Mouse (Mus musculus) midbrain, embryonic 10.5 days (tissue): ENCODE results near the gene Naa38. TPM values are rescaled to one million over a fixed set of nuclear protein-coding genes. Genes with fewer than 3 reads are reported as not detected.

Experiments used
- DNase-seq: peaks from one replicate; pipeline ENCODE4 v3.0.0-alpha.2; 2017; ENCODE audit warnings: low spot score
- H3K27ac ChIP-seq: fragments of 300-500 bp; sonication (generic); replicated peaks from 2 replicates; pipeline ENCODE4 v1.5.1; 2016; ENCODE audit warnings: mild to moderate bottlenecking
- H3K27me3 ChIP-seq: fragments of 300-500 bp; sonication (generic); 2 replicates; pipeline ENCODE4 v1.6.1; 2016; ENCODE audit warnings: low read depth, mild to moderate bottlenecking; ENCODE audit not compliant: poor library complexity, severe bottlenecking
- H3K36me3 ChIP-seq: fragments of 300-500 bp; sonication (generic); 2 replicates; pipeline ENCODE4 v1.6.1; 2016; ENCODE audit warnings: mild to moderate bottlenecking, moderate library complexity
- H3K4me1 ChIP-seq: fragments of 300-500 bp; sonication (generic); 2 replicates; pipeline ENCODE4 v1.6.1; 2016
- H3K4me3 ChIP-seq: fragments of 300-500 bp; sonication (generic); 2 replicates; pipeline ENCODE4 v1.5.1; 2016; ENCODE audit warnings: mild to moderate bottlenecking, moderate library complexity
- H3K9me3 ChIP-seq: fragments of 300-500 bp; sonication (generic); replicated peaks from 2 replicates; pipeline ENCODE4 v1.6.1; 2016; ENCODE audit warnings: mild to moderate bottlenecking
- WGBS: fragments of 180-500 bp; shearing (Covaris S2); methylation state at CpG from one replicate; pipeline ENCODE4 v1.1.7; 2016; 5-methylcytosine and 5-hydroxymethylcytosine counted together
- polyA plus RNA-seq: library from polyadenylated mRNA; unstranded; fragments of >200 nt; fragmentation: Nextera tagmentation; extraction: Ambion mirVana; gene quantifications from 2 replicates; pipeline ENCODE4 v1.2.1, GENCODE M21; 2016

The Naa38 gene
- polyA plus RNA-seq, 1 experiment from 2014 or later, result 146 TPM

- Histone ChIP-seq H3K4me3 (peak overlapping the region; percentile 93; the same call in 1 of the 2 replicates), H3K36me3 (peaks cover 63% of the 10 kb centered on the region), H3K27ac (no peak overlapping the region), H3K27me3 (no peaks in the 10 kb centered on the region; the same call in 1 of the 2 replicates), H3K9me3 (no peaks in the 10 kb centered on the region), H3K4me1 (peaks cover 51% of the 10 kb centered on the region)
- no peak for DNase-seq
- WGBS, result 91% methylated on average over 16 of the region's 16 CpGs
Measured at GRCm38 (mm10) chr11:69406867-69407723, 11.8 kb downstream of the Naa38 start.

DNA sequence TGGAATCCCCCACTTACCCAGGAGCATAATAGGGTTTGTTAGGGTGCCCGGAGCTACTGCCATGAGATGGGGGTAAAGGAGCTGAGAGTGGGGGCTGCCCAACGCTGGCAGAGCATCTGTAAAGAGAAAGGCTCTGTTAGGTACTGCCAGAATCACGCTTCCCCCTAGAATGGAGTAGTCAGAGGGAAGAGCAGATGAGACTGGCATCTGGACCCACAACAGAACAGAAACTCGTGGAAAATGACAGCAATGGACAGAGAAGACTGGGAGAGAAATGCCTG, 12.4 kb downstream of the Naa38 start:
- Histone ChIP-seq H3K9me3 (no peaks in the 10 kb centered on the region), H3K27me3 (no peaks in the 10 kb centered on the region), H3K4me3 (peak overlapping the region; percentile 93), H3K4me1 (peaks cover 56% of the 10 kb centered on the region), H3K36me3 (peaks cover 61% of the 10 kb centered on the region), H3K27ac (no peak overlapping the region)
- DNase-seq, result no peak
- 91% methylated on average over 4 of the region's 4 CpGs for WGBS

- Histone ChIP-seq H3K4me3 (peak overlapping the region; percentile 93), H3K27ac (peak overlapping the region; percentile 99), H3K36me3 (peaks cover 61% of the 10 kb centered on the region), H3K9me3 (no peaks in the 10 kb centered on the region), H3K4me1 (peaks cover 67% of the 10 kb centered on the region), H3K27me3 (no peaks in the 10 kb centered on the region)
- WGBS, result under 1% methylated on average over 33 of the region's 33 CpGs
- DNase-seq, result peak; percentile 84
Measured at GRCm38 (mm10) chr11:69408541-69409377, 13.5 kb downstream of the Naa38 start.

- DNase-seq, result peak; percentile 90
- Histone ChIP-seq H3K4me3 (peak overlapping the region; percentile 93), H3K9me3 (no peaks in the 10 kb centered on the region), H3K36me3 (peaks cover 54% of the 10 kb centered on the region), H3K4me1 (peaks cover 75% of the 10 kb centered on the region), H3K27ac (peak overlapping the region; percentile 99), H3K27me3 (no peaks in the 10 kb centered on the region)
- WGBS, result under 1% methylated on average over 41 of the region's 46 CpGs
Measured at GRCm38 (mm10) chr11:69409378-69410044, 14.2 kb downstream of the Naa38 start.

DNA sequence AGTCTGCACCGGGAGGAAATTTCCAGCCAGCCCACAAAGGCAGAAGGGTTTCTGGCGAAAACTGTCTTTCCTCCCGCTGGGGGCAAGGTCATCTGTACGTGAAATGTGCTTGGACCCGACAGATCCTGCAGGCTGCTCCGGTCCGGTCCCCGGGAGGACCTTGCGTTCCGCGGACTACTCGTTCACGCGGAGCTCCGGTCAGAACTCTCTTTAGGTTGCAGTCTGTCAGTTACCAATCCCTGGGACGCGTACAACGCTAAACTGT, 14.7 kb downstream of the Naa38 start:
- Histone ChIP-seq H3K27me3 (no peaks in the 10 kb centered on the region), H3K36me3 (peaks cover 49% of the 10 kb centered on the region), H3K9me3 (no peaks in the 10 kb centered on the region), H3K4me1 (peaks cover 79% of the 10 kb centered on the region), H3K4me3 (peak overlapping the region; percentile 93), H3K27ac (peak overlapping the region; percentile 99)
- DNase-seq, result no peak
- WGBS, result under 1% methylated on average over 18 of the region's 18 CpGs

GRCm38 (mm10) chr11:69410310-69411072, 15.2 kb downstream of the Naa38 start:
- DNase-seq, result peak; percentile 41
- Histone ChIP-seq H3K4me3 (peak overlapping the region; percentile 93), H3K4me1 (peaks cover 85% of the 10 kb centered on the region), H3K36me3 (peaks cover 44% of the 10 kb centered on the region), H3K27ac (peak overlapping the region; percentile 99), H3K27me3 (no peaks in the 10 kb centered on the region), H3K9me3 (no peaks in the 10 kb centered on the region)
- WGBS, result 1% methylated on average over 41 of the region's 41 CpGs

- Histone ChIP-seq H3K27ac (peak overlapping the region; percentile 99), H3K4me3 (peak overlapping the region; percentile 93), H3K9me3 (no peaks in the 10 kb centered on the region), H3K27me3 (no peaks in the 10 kb centered on the region), H3K4me1 (peaks cover 90% of the 10 kb centered on the region), H3K36me3 (peaks cover 38% of the 10 kb centered on the region)
- under 1% methylated on average over 26 of the region's 26 CpGs for WGBS
- DNase-seq, result peak; percentile 97
Measured at GRCm38 (mm10) chr11:69411073-69411535, 15.8 kb downstream of the Naa38 start.

DNA sequence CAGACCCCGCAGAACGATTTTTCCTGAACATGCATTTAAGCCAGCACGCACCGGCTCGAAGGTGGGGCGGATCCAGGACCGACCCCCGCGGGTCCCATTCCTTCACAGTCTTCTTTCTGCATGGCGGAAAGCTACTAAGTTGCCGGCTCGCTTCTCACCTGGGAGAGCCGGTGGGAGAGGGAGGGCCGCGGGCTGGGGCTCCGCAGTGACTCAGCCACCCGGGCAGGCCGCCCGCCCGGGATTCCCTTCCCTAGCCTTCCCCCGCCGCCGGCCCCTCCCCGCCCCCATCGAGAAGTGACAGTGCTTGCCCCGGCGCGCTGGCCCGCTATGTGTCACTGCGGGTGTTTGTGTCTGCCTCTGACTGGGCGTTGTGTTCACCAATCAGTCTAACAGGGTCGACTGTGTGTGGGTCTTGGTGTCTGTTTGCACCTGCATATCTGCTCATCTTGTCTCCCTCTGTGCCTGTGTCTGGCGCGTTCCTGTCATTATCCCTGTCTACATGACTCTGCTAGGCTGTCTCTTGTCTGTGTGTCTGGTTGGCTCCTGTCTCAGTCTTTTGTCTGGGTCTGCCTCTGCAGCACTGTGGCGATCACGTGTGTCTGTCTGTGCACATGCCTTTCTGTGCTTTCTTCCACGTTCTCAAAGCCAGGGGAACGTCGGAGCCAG, 16.4 kb downstream of the Naa38 start:
- WGBS, result under 1% methylated on average over 39 of the region's 39 CpGs
- H3K36me3 ChIP-seq, result peaks cover 32% of the 10 kb centered on the region
- H3K27me3 ChIP-seq, result no peaks in the 10 kb centered on the region
- H3K27ac ChIP-seq, result peak overlapping the region; percentile 99
- DNase-seq, result peak; percentile 68
- no peaks in the 10 kb centered on the region for H3K9me3 ChIP-seq
- peaks cover 96% of the 10 kb centered on the region for H3K4me1 ChIP-seq
- H3K4me3 ChIP-seq, result peak overlapping the region; percentile 93

GRCm38 (mm10) chr11:69412548-69412947, 17.3 kb downstream of the Naa38 start:
- no peaks in the 10 kb centered on the region for H3K9me3 ChIP-seq
- H3K4me1 ChIP-seq, result peaks cover 99% of the 10 kb centered on the region
- peaks cover 23% of the 10 kb centered on the region for H3K36me3 ChIP-seq
- no peak for DNase-seq
- WGBS, result 64% methylated on average over 7 of the region's 7 CpGs
- H3K27me3 ChIP-seq, result no peaks in the 10 kb centered on the region
- peak overlapping the region; percentile 99 for H3K27ac ChIP-seq
- peak overlapping the region; percentile 93 for H3K4me3 ChIP-seq

- Histone ChIP-seq H3K4me1 (peaks cover 99% of the 10 kb centered on the region), H3K27ac (peak within 1 kb of the TSS; percentile 99), H3K36me3 (peaks cover 15% of the 10 kb centered on the region), H3K4me3 (peak within 1 kb of the TSS; percentile 93), H3K27me3 (no peaks in the 10 kb centered on the region), H3K9me3 (no peaks in the 10 kb centered on the region)
- DNase-seq, result peak; percentile 51
- 52% methylated on average over 12 of the region's 12 CpGs for WGBS
Measured at GRCm38 (mm10) chr11:69413221-69414181, 18.2 kb downstream of the Naa38 start, which contains the start of gene Kdm6b. Gene Kdm6b, minus strand, starts transcription at chr11:69413675.
